Mouse (Mus musculus): ENCODE data around the gene Igf1r. TPM values are rescaled to one million over a fixed set of nuclear protein-coding genes. Genes with fewer than 3 reads are reported as not detected.

Gene Igf1r
- total RNA-seq, 2 experiments from 2014 or later: 8.0 to 8.3 TPM

GRCm38 (mm10) chr7:68100388-68100787 is 147.8 kb downstream of the Igf1r start:
- DNase-seq: no peak
- intact Hi-C loops (cut with DNase I): no loop called here
- Histone ChIP-seq H3K27ac (no peak overlapping the region), H3K4me3 (no peak overlapping the region)
- TF ChIP-seq CTCF (IDR thresholded peaks at IDR 0.05): no peak

- Histone ChIP-seq H3K27ac (peak overlapping the region; percentile 78), H3K4me3 (peak overlapping the region; percentile 55)
- DNase-seq: peak; percentile 83
Measured at GRCm38 (mm10) chr7:68102456-68103177, 150.0 kb downstream of the Igf1r start.

GRCm38 (mm10) chr7:68103178-68103530 is 150.5 kb downstream of the Igf1r start:
- peak overlapping the region; percentile 55 for H3K4me3 ChIP-seq
- no peak for DNase-seq
- TF ChIP-seq CTCF (IDR thresholded peaks at IDR 0.05): no peak
- intact Hi-C loops (cut with DNase I): no loop called here
- H3K27ac ChIP-seq: peak overlapping the region; percentile 78

More at GRCm38 (mm10) chr7:68102456-68103177, 150.0 kb downstream of the Igf1r start:
- intact Hi-C loops (cut with DNase I): no loop called here
- no peak for TF ChIP-seq CTCF (IDR thresholded peaks at IDR 0.05)

- no peak for TF ChIP-seq CTCF (IDR thresholded peaks at IDR 0.05)
- intact Hi-C loops (cut with DNase I): no loop called here
Measured at GRCm38 (mm10) chr7:68111532-68111931, 158.9 kb downstream of the Igf1r start.

GRCm38 (mm10) chr7:68112582-68112981 is 160.0 kb downstream of the Igf1r start:
- H3K27ac ChIP-seq: no peak overlapping the region
- no peak for TF ChIP-seq CTCF (IDR thresholded peaks at IDR 0.05)
- no peak for DNase-seq
- intact Hi-C loops (cut with DNase I): no loop called here
- H3K4me3 ChIP-seq: no peak overlapping the region

More at GRCm38 (mm10) chr7:68111532-68111931, 158.9 kb downstream of the Igf1r start:
- no peak overlapping the region for H3K27ac ChIP-seq
- DNase-seq: no peak
- no peak overlapping the region for H3K4me3 ChIP-seq

- Histone ChIP-seq H3K27ac (no peak overlapping the region), H3K4me3 (no peak overlapping the region)
- intact Hi-C loops (cut with DNase I): no loop called here
- DNase-seq: no peak
- no peak for TF ChIP-seq CTCF (IDR thresholded peaks at IDR 0.05)
Measured at GRCm38 (mm10) chr7:68114364-68114763, 161.7 kb downstream of the Igf1r start.

- Histone ChIP-seq H3K27ac (peak overlapping the region; percentile 31; the same call in 1 of the 2 replicates), H3K4me3 (0 out of 2 replicates have a peak overlapping the region, but pooled peaks have one; percentile 29)
- intact Hi-C loops (cut with DNase I): no loop called here
- no peak for TF ChIP-seq CTCF (IDR thresholded peaks at IDR 0.05)
- peak; percentile 39 for DNase-seq
Measured at GRCm38 (mm10) chr7:68114983-68115715, 162.5 kb downstream of the Igf1r start.

- Histone ChIP-seq H3K4me3 (no peak overlapping the region), H3K27ac (no peak overlapping the region)
- TF ChIP-seq CTCF (IDR thresholded peaks at IDR 0.05): no peak
- intact Hi-C loops (cut with DNase I): no loop called here
- no peak for DNase-seq
Measured at GRCm38 (mm10) chr7:68117567-68117966, 164.9 kb downstream of the Igf1r start.

- no peak overlapping the region for H3K4me3 ChIP-seq
- no peak overlapping the region for H3K27ac ChIP-seq
- no peak for TF ChIP-seq CTCF (IDR thresholded peaks at IDR 0.05)
- intact Hi-C loops (cut with DNase I): no loop called here
- DNase-seq: no peak
Measured at GRCm38 (mm10) chr7:68117981-68118380, 165.4 kb downstream of the Igf1r start.

- no peak for TF ChIP-seq CTCF (IDR thresholded peaks at IDR 0.05)
- intact Hi-C loops (cut with DNase I): no loop called here
- no peak overlapping the region for H3K4me3 ChIP-seq
- DNase-seq: no peak
- H3K27ac ChIP-seq: no peak overlapping the region
Measured at GRCm38 (mm10) chr7:68119605-68120004, 167.0 kb downstream of the Igf1r start.

- intact Hi-C loops (cut with DNase I): no loop called here
Measured at GRCm38 (mm10) chr7:68122418-68122817, 169.8 kb downstream of the Igf1r start.

GRCm38 (mm10) chr7:68125347-68125746 is 172.7 kb downstream of the Igf1r start:
- intact Hi-C loops (cut with DNase I): loop anchor here (5.0 kb wide), 1 partner anchor 38 kb away; no protein-coding TSS in a partner anchor
- no peak for TF ChIP-seq CTCF (IDR thresholded peaks at IDR 0.05)
- DNase-seq: no peak
- no peak overlapping the region for H3K27ac ChIP-seq
- no peak overlapping the region for H3K4me3 ChIP-seq

More at GRCm38 (mm10) chr7:68122418-68122817, 169.8 kb downstream of the Igf1r start:
- DNase-seq: no peak
- Histone ChIP-seq H3K4me3 (no peak overlapping the region), H3K27ac (no peak overlapping the region)
- TF ChIP-seq CTCF (IDR thresholded peaks at IDR 0.05): no peak

GRCm38 (mm10) chr7:68127799-68128261 is 175.2 kb downstream of the Igf1r start:
- TF ChIP-seq CTCF (IDR thresholded peaks at IDR 0.05): peak; percentile 73
- peak overlapping the region; percentile 95 for H3K27ac ChIP-seq
- intact Hi-C loops (cut with DNase I): loop anchor here (2.0 to 5.0 kb wide), 2 partner anchors 41 to 323 kb away; no protein-coding TSS in a partner anchor
- peak; percentile 60 for DNase-seq
- H3K4me3 ChIP-seq: peak overlapping the region; percentile 85; the same call in 1 of the 2 replicates

Data from gastrocnemius, adult 2 months (tissue).